Mouse (Mus musculus): Measurements from ENCODE around the gene Pip5k1c.

DNA sequence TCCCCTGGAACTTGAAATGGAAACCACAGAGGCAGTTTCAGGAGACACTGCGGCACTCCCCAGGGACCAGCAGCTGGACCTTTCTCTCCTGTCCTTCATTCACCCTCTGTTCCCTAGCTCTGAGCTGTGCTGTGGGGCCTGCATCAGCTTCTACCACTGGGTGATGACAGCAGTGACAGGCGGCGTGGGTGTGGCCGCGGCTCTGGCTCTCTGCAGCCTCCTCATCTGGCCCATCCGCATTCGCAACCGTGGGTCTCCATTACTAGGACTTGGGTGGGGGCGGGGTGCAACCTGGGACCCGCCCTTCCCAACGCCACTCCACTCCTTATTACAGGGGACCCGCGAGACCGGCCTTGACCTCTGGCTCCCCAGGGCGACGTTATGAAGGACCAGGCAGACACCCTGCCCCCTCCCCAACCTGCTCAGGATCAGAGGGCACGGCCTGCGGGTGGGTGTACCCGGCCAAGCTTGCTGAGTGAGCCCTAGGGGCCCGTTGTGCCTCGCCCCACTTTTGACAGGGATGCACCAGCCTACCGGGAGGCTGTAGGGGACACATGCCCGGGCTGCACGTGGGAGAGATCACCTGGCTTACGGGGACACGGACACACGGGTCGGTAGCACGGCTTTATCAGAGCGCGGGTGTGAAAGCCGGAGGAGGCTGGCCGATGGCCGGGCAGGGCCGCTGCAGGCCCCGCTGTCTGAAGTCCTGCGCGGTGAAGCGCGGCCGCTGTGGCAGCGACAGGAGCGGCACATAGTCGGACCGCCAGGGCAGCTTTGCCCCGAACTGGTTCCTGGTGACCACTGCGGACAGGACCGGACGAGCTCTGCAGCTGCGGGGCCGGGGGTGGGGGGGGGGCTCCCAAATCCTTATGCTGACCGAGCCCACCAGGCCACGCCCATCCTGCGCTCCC, 70.9 kb downstream of the Pip5k1c start:
- TF ChIP-seq SRF (IDR thresholded peaks at IDR 0.05; ENCODE audit: control insufficient read depth, insufficient read length, low read depth) (no peak), MAX (IDR thresholded peaks at IDR 0.05; ENCODE audit: low read depth) (no peak), MYOG (IDR thresholded peaks at IDR 0.05; ENCODE audit: control insufficient read depth in 1 of 3, insufficient read depth in 1 of 3, insufficient read length in 2 of 3, low read depth in 2 of 3) (no peak), POLR2A (IDR thresholded peaks at IDR 0.05; ENCODE audit: insufficient read length, low read depth) (peak; percentile 20), E2F4 (IDR thresholded peaks at IDR 0.05; ENCODE audit: insufficient read depth) (no peak), TCF12 (IDR thresholded peaks at IDR 0.05; ENCODE audit: insufficient read depth, poor library complexity, severe bottlenecking) (no peak), USF1 (IDR thresholded peaks at IDR 0.05; ENCODE audit: low read depth) (no peak), POLR2AphosphoS2 (IDR thresholded peaks at IDR 0.05; ENCODE audit: insufficient read length, low read depth) (no peak)

Data from myocyte (in vitro differentiated cells).